Mouse (Mus musculus) bone marrow macrophage, adult 2 months (primary cell): ENCODE data around the gene Cacnb1.

Experiments
- CTCF ChIP-seq: IDR thresholded peaks from 2 replicates; pipeline ENCODE4 v1.5.1; 2012; ENCODE audit warnings: low read depth, mild to moderate bottlenecking, low read length, moderate library complexity
- POLR2A ChIP-seq: IDR thresholded peaks from 2 replicates; pipeline ENCODE4 v1.6.1; 2012; ENCODE audit warnings: mild to moderate bottlenecking, low read depth, low read length, borderline replicate concordance

DNA sequence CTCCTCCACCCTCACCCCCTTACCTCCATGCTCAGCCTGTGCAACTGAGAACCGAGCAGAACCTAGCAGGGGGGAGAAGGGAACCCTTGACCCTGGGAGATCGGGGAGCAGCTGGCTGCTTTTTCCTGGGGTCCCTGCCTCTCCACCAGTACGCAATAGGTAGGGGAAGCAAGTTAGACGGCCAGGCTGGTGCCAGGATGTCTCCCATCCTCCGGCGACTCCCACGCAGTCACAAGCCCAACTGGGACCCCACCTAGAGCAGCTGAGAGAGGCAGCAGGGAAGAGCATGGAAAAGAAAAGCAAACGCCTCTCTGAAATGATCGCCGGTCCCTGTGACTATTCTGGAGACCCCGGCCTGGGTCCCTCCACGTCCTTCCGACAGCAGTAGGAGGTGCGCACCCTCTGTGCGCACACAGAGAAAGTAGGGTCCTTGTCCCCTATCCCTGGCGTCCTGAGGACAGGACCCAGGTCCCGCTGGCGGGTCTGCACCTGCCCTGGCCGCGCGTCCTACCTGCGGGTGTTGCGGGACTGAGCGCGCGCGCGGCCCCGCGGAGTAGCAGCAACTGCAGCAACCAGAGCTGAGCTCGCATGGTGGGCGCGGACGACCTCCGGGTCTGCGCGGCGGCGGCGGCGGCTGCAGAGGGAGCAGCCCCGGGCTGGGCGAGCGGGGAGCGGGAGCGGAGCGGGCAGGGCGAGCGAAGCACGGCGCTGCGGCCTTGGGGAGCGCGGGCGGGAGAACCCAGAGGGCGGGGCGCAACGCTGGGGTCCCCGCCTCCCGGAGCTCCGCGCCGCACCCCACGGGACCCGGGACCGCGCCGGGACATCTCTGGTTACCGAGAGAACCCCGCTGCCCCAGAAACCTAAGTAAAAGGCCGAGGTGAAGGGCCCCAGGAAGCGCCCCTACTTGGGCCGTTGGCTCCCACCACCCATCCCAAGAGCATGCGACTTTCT is 36.8 kb downstream of the Cacnb1 start, which contains the start of gene Plxdc1:
- TF ChIP-seq POLR2A: no peak
- TF ChIP-seq CTCF: no peak
